ENCODE assay signal across 8 mouse cellular contexts in genomic region chr2:167376160-167376564, GRCm38 (mm10). TPM values are rescaled to one million over a fixed set of nuclear protein-coding genes. Genes with fewer than 3 reads are reported as not detected.
DNase-seq lines count a peak whose midpoint lies in the region; ATAC-seq and TF ChIP-seq lines count a peak whose summit lies in the region.

No protein-coding gene starts in this region.

- H3K27ac ChIP-seq in small intestine, adult 2 months (ENCODE audit: insufficient read depth, low read depth, low read length): peak overlapping the region; percentile 61
- no peak overlapping the region for H3K27ac ChIP-seq in intestine, embryonic 16.5 days (ENCODE audit: low read length)

- intact Hi-C loops in heart, postnatal 14 days (cut with DNase I): no loop called here

- no peak overlapping the region for H3K4me3 ChIP-seq in small intestine, adult 2 months (ENCODE audit: low read depth, low read length)
- no peak overlapping the region for H3K4me3 ChIP-seq in intestine, embryonic 16.5 days (ENCODE audit: low read length)

- no peak for ATAC-seq in cerebellum, adult (ENCODE audit: insufficient number of reproducible peaks, low FRiP score, low TSS enrichment)
- ATAC-seq in intestine, embryonic 16.5 days: no peak

- no peaks in the 10 kb centered on the region for H3K9me3 ChIP-seq in intestine, embryonic 16.5 days (ENCODE audit: control insufficient read depth, low read length)

- peak; percentile 17 for DNase-seq in right cerebral cortex, adult 18-20 months
- no peak for DNase-seq in right cerebral cortex, postnatal 4 days
- DNase-seq in frontal cortex, postnatal 36 days (ENCODE audit: low spot score in 2 of 2): peak; percentile 33 to 58
- DNase-seq in heart, postnatal 14 days: peak; percentile 45 to 68
- no peak for DNase-seq in thymus, postnatal 36 days

- no peak overlapping the region for H3K4me2 ChIP-seq in intestine, embryonic 16.5 days (ENCODE audit: low read depth, low read length)

- no peak for TF ChIP-seq POLR2A in small intestine, adult 2 months (IDR thresholded peaks at IDR 0.05; ENCODE audit: low read depth, low read length)

- H3K36me3 ChIP-seq in small intestine, adult 2 months (ENCODE audit: control insufficient read depth, insufficient read depth, low read length): no peaks in the 10 kb centered on the region
- H3K36me3 ChIP-seq in intestine, embryonic 16.5 days (ENCODE audit: control insufficient read depth, insufficient read depth, low read length): no peaks in the 10 kb centered on the region

- no peak overlapping the region for H3K9ac ChIP-seq in intestine, embryonic 16.5 days (ENCODE audit: low read depth, low read length)

- TF ChIP-seq CTCF in small intestine, adult 2 months (IDR thresholded peaks at IDR 0.05; ENCODE audit: extremely low read depth, insufficient read length, insufficient replicate concordance, low read depth, low read length): no peak

- peaks cover 40% of the 10 kb centered on the region for H3K4me1 ChIP-seq in small intestine, adult 2 months (ENCODE audit: control insufficient read depth, insufficient read depth, insufficient read length, low read length)
- H3K4me1 ChIP-seq in intestine, embryonic 16.5 days (ENCODE audit: control insufficient read depth, insufficient read depth, low read length): peaks cover 15% of the 10 kb centered on the region

- no peaks in the 10 kb centered on the region for H3K27me3 ChIP-seq in small intestine, adult 2 months (ENCODE audit: control insufficient read depth, insufficient read depth, low read length)
- no peaks in the 10 kb centered on the region for H3K27me3 ChIP-seq in intestine, embryonic 16.5 days (replicated peaks; ENCODE audit: control insufficient read depth, insufficient read depth, low read length)

- whole genome bisulfite sequencing in small intestine, adult 2 months: 83% methylated on average over 8 of the region's 8 CpGs
- WGBS in intestine, embryonic 16.5 days: 77% methylated on average over 8 of the region's 8 CpGs

RNA-seq across cellular contexts. Expression of gene B4galt5, which starts 27.2 kb away (rescaled TPM):
- total RNA-seq in heart, postnatal 14 days (2021): 10 to 100 TPM; 18.5 to 19.8 TPM
- 24.8 and 84.7 TPM in 2 replicates for polyA plus RNA-seq in small intestine, adult 2 months (2012; rRNA removed)
- 7.2 and 8.1 TPM in 2 replicates for polyA plus RNA-seq in intestine, embryonic 16.5 days (2015; fragmentation: Nextera tagmentation; extraction: Ambion mirVana)

RNA-seq across cellular contexts. Expression of gene Slc9a8, which starts 45.4 kb away (rescaled TPM):
- 10 to 100 TPM; 23.0 to 25.2 TPM for total RNA-seq in heart, postnatal 14 days (2021)
- polyA plus RNA-seq in small intestine, adult 2 months (2012; rRNA removed): 19.8 and 34.8 TPM in 2 replicates
- polyA plus RNA-seq in intestine, embryonic 16.5 days (2015; fragmentation: Nextera tagmentation; extraction: Ambion mirVana): 19.0 and 21.4 TPM in 2 replicates

Comparison
In these comparisons a context has a peak if more than half of its experiments do, and no peak if none do; other contexts are left out.
1. DNase-seq: peak in right cerebral cortex, adult 18-20 months (single experiment), frontal cortex, postnatal 36 days (2 of 2) and heart, postnatal 14 days (2 of 2); none in right cerebral cortex, postnatal 4 days (single experiment) and thymus, postnatal 36 days (0 of 2).